Mouse (Mus musculus): ENCODE results near the gene Commd7. TPM values are rescaled to one million over a fixed set of nuclear protein-coding genes. Genes with fewer than 3 reads are reported as not detected.
"Not testable (repeated sequence)": the region's sequence is repeated elsewhere in the genome, so short reads cannot be mapped to it uniquely, and the experiment has no call there.

Commd7 gene
- 64.6 and 68.9 TPM in 2 replicates for polyA plus RNA-seq (2014; fragmentation: Nextera tagmentation; extraction: Ambion mirVana)

DNA sequence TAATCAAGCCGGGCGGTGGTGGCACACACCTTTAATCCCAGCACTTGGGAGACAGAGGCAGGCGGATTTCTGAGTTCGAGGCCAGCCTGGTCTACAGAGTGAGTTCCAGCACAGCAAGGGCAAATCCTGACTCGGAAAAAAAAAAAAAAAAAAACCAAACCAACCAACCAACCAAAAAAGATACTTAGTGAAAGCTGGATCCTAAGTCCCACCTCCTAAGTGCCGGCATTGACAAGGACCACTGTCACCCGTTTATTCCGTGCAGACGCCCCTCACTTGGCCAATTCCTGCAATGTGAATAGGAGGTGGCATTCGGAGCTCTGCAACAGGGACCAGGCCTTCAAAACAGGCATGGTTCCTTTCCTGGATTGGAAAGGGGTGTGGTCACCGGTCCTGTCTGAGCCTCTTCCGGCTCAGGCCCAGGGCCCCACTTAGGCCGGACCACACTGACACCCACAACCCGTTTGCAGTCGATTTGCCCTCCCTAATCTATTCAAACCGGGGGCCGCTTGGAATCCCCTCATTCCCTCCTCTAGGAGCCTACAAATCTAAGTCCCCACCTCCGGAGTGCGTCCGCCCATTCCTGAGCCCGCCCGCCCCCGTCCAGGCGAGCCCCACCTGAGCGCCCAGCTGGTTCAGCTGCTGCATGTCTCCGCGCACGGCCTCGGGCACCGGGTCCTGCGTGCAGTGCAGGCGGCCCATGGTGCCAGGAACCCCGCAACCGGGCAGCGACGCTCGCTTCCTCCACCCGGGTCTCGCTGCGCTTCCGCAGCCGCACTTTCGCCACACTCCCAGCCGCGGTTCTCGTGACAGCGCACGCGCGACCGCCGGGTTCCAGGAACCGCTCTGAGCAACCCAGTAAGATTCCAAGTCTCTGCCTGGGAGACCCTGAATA lies at the start of gene Commd7:
Commd7 (minus strand) TSS at position 806 of the 895 bp plus-strand sequence.
- Histone ChIP-seq H3K27ac (ENCODE audit: low read depth, low read length) (peak within 1 kb of the TSS; percentile 83), H3K27me3 (ENCODE audit: control insufficient read depth, insufficient read depth, low read length) (no peaks in the 10 kb centered on the region), H3K9me3 (ENCODE audit: control insufficient read depth, low read length) (no peaks in the 10 kb centered on the region), H3K36me3 (ENCODE audit: control insufficient read depth, insufficient read depth, low read length) (no peaks in the 10 kb centered on the region), H3K4me3 (ENCODE audit: low read depth, low read length) (peak within 1 kb of the TSS; percentile 84), H3K4me1 (ENCODE audit: control insufficient read depth, insufficient read depth, low read length) (no peaks in the 10 kb centered on the region), H3K4me2 (ENCODE audit: low read depth) (peak within 1 kb of the TSS; percentile 67), H3K9ac (ENCODE audit: low read length) (peak within 1 kb of the TSS; percentile 90)
- ATAC-seq (ENCODE audit: insufficient read depth, low FRiP score, low TSS enrichment) (peak; percentile 89), DNase-seq (ENCODE audit: low spot score) (peak; percentile 89)
- 6% methylated on average over 53 of the region's 53 CpGs for WGBS

DNA sequence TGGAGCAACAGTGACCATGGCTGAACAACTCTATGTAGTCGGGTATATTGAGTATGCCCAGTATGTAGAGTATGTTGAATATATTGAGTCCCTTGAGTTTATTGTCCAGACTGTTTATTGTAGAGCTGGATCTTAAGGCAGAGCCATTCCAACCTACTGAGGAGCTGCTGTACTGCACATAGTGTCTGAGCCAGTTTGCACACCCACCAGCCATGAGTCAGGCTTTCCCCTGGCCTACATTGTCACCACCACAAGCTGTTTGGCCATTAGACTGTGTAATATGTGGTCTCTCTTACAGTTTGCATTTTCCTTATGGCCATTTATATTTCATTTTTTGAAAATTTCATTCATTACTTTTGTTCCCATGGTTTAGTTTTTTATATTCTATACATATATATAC lies 47.4 kb upstream of the Commd7 start:
- no peak for ATAC-seq (ENCODE audit: insufficient read depth, low FRiP score, low TSS enrichment)
- H3K36me3 ChIP-seq (ENCODE audit: control insufficient read depth, insufficient read depth, low read length): no peaks in the 10 kb centered on the region

DNA sequence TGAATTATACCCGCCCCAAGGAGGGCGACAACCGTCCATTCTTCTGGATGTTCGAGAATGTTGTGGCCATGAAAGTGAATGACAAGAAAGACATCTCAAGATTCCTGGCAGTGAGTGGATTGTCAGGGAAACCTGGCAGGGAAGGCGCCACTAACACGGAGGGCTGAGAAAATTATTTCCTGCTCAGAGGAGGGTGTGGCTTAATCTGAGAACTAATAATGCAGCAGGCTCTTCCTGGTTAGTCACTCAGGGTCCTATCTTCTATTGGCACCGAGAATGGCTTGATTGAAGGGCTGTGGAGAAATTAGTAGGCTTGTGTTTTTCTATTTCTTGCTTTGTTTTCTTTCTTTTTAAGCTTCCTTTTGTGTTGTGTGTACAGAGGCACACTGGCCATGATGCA lies 45.0 kb upstream of the Commd7 start:
- Histone ChIP-seq H3K36me3 (ENCODE audit: control insufficient read depth, insufficient read depth, low read length) (no peaks in the 10 kb centered on the region), H3K9ac (ENCODE audit: low read length) (no peak overlapping the region), H3K4me2 (ENCODE audit: low read depth) (no peak overlapping the region), H3K27ac (ENCODE audit: low read depth, low read length) (no peak overlapping the region), H3K4me3 (ENCODE audit: low read depth, low read length) (no peak overlapping the region), H3K9me3 (ENCODE audit: control insufficient read depth, low read length) (no peaks in the 10 kb centered on the region), H3K4me1 (ENCODE audit: control insufficient read depth, insufficient read depth, low read length) (no peaks in the 10 kb centered on the region), H3K27me3 (ENCODE audit: control insufficient read depth, insufficient read depth, low read length) (no peaks in the 10 kb centered on the region)
- 92% methylated on average over 7 of the region's 7 CpGs for WGBS
- no peak for DNase-seq (ENCODE audit: low spot score)
- ATAC-seq (ENCODE audit: insufficient read depth, low FRiP score, low TSS enrichment): no peak

More for the DNA sequence above, 47.4 kb upstream of the Commd7 start:
- no peak overlapping the region for H3K4me2 ChIP-seq (ENCODE audit: low read depth)
- H3K4me1 ChIP-seq (ENCODE audit: control insufficient read depth, insufficient read depth, low read length): no peaks in the 10 kb centered on the region
- H3K9ac ChIP-seq (ENCODE audit: low read length): no peak overlapping the region
- no peak for DNase-seq (ENCODE audit: low spot score)
- no peak overlapping the region for H3K4me3 ChIP-seq (ENCODE audit: low read depth, low read length)
- H3K27me3 ChIP-seq (ENCODE audit: control insufficient read depth, insufficient read depth, low read length): no peaks in the 10 kb centered on the region
- no peak overlapping the region for H3K27ac ChIP-seq (ENCODE audit: low read depth, low read length)
- 89% methylated on average over 1 of the region's 1 CpGs for WGBS
- no peaks in the 10 kb centered on the region for H3K9me3 ChIP-seq (ENCODE audit: control insufficient read depth, low read length)

DNA sequence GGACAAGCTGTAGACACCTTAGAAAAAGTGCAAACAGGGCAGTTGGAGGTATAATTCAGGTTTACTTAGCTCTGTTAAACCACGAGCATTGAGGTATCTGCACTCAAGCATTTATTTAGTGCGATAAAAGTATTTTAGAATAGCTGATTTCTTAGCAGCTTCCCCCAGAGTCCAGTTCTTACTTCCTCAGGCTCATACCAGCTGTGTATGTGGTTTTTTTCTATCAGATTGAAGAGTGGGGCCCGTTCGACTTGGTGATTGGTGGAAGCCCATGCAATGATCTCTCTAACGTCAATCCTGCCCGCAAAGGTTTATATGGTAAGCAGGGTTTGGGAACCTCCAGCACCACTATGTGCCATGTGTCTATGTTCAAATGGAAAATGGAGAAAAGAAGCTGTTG lies 44.4 kb upstream of the Commd7 start:
- Histone ChIP-seq H3K36me3 (ENCODE audit: control insufficient read depth, insufficient read depth, low read length) (no peaks in the 10 kb centered on the region), H3K4me2 (ENCODE audit: low read depth) (no peak overlapping the region), H3K27me3 (ENCODE audit: control insufficient read depth, insufficient read depth, low read length) (no peaks in the 10 kb centered on the region), H3K4me1 (ENCODE audit: control insufficient read depth, insufficient read depth, low read length) (no peaks in the 10 kb centered on the region), H3K9ac (ENCODE audit: low read length) (no peak overlapping the region), H3K4me3 (ENCODE audit: low read depth, low read length) (no peak overlapping the region), H3K9me3 (ENCODE audit: control insufficient read depth, low read length) (no peaks in the 10 kb centered on the region), H3K27ac (ENCODE audit: low read depth, low read length) (no peak overlapping the region)
- DNase-seq (ENCODE audit: low spot score): no peak
- ATAC-seq (ENCODE audit: insufficient read depth, low FRiP score, low TSS enrichment): no peak
- 90% methylated on average over 6 of the region's 6 CpGs for WGBS

DNA sequence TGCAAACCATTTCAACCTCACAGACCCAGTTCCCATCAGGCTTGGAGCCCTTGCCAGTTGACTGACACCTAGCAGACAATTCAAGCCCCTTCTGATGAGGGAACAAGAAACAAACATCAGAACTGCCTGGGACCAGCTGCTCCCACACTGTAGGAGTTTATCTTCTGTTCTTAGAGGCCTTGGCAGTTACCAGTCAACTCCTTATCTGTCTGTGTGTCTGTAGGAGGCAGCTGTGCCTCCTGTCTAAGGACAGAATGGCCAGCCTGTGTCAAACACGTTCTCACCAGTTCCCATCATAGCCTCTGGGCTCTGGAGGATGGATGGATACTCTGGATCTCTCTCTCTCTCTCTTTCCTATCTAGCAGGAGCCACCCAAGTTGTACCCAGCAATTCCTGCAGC lies 42.8 kb upstream of the Commd7 start:
- not testable (repeated sequence) for DNase-seq (ENCODE audit: low spot score); ATAC-seq (ENCODE audit: insufficient read depth, low FRiP score, low TSS enrichment); H3K9ac ChIP-seq (ENCODE audit: low read length); H3K9me3 ChIP-seq (ENCODE audit: control insufficient read depth, low read length); H3K27ac ChIP-seq (ENCODE audit: low read depth, low read length); H3K36me3 ChIP-seq (ENCODE audit: control insufficient read depth, insufficient read depth, low read length); H3K4me1 ChIP-seq (ENCODE audit: control insufficient read depth, insufficient read depth, low read length); H3K4me2 ChIP-seq (ENCODE audit: low read depth); H3K27me3 ChIP-seq (ENCODE audit: control insufficient read depth, insufficient read depth, low read length); H3K4me3 ChIP-seq (ENCODE audit: low read depth, low read length)
- 100% methylated on average over 1 of the region's 1 CpGs for WGBS

DNA sequence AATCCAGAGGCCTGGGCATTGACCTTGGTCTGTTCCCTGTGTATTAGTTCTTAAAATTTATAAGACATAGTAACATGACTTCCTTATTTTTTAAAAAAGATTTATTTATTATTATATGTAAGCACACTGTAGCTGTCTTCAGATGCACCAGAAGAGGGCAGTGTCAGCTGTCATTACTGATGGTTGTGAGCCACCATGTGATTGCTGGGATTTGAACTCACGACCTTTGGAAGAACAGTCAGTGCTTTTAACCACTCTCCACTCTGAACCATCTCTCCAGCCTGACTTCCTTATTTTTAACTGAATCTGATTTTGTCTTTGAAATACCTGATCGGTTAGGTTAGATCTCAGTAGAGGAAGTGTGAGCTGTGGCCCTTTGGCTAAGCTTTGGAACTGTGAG lies 40.0 kb upstream of the Commd7 start:
- ATAC-seq (ENCODE audit: insufficient read depth, low FRiP score, low TSS enrichment) (no peak), DNase-seq (ENCODE audit: low spot score) (no peak)
- H3K27me3 ChIP-seq (ENCODE audit: control insufficient read depth, insufficient read depth, low read length): no peaks in the 10 kb centered on the region
- H3K9me3 ChIP-seq (ENCODE audit: control insufficient read depth, low read length): no peaks in the 10 kb centered on the region
- no peak overlapping the region for H3K27ac ChIP-seq (ENCODE audit: low read depth, low read length)
- no peak overlapping the region for H3K4me2 ChIP-seq (ENCODE audit: low read depth)
- no peak overlapping the region for H3K9ac ChIP-seq (ENCODE audit: low read length)
- 90% methylated on average over 2 of the region's 2 CpGs for WGBS
- H3K36me3 ChIP-seq (ENCODE audit: control insufficient read depth, insufficient read depth, low read length): no peaks in the 10 kb centered on the region
- H3K4me1 ChIP-seq (ENCODE audit: control insufficient read depth, insufficient read depth, low read length): no peaks in the 10 kb centered on the region
- no peak overlapping the region for H3K4me3 ChIP-seq (ENCODE audit: low read depth, low read length)

DNA sequence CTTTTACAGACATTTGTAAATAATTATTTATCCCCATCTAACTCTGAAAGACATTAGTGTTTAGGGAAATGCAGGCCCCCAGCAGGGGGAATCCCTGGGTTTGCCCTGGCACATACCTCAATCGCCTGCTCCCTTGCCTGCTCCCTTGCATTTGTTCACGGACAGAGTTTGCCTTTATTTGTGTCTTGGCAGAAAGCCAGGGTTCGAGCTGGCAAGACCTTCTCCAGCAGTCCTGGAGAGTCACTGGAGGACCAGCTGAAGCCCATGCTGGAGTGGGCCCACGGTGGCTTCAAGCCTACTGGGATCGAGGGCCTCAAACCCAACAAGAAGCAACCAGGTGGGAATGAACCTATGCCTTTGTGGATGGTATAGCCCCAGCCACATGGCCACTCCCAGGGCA lies 37.5 kb upstream of the Commd7 start:
- no peak for ATAC-seq (ENCODE audit: insufficient read depth, low FRiP score, low TSS enrichment)
- 81% methylated on average over 5 of the region's 5 CpGs for WGBS
- Histone ChIP-seq H3K27me3 (ENCODE audit: control insufficient read depth, insufficient read depth, low read length) (no peaks in the 10 kb centered on the region), H3K9me3 (ENCODE audit: control insufficient read depth, low read length) (no peaks in the 10 kb centered on the region), H3K36me3 (ENCODE audit: control insufficient read depth, insufficient read depth, low read length) (peaks cover 2% of the 10 kb centered on the region; the same call in 1 of the 2 replicates), H3K27ac (ENCODE audit: low read depth, low read length) (no peak overlapping the region), H3K4me1 (ENCODE audit: control insufficient read depth, insufficient read depth, low read length) (no peaks in the 10 kb centered on the region), H3K4me2 (ENCODE audit: low read depth) (no peak overlapping the region), H3K4me3 (ENCODE audit: low read depth, low read length) (no peak overlapping the region), H3K9ac (ENCODE audit: low read length) (no peak overlapping the region)
- DNase-seq (ENCODE audit: low spot score): no peak

DNA sequence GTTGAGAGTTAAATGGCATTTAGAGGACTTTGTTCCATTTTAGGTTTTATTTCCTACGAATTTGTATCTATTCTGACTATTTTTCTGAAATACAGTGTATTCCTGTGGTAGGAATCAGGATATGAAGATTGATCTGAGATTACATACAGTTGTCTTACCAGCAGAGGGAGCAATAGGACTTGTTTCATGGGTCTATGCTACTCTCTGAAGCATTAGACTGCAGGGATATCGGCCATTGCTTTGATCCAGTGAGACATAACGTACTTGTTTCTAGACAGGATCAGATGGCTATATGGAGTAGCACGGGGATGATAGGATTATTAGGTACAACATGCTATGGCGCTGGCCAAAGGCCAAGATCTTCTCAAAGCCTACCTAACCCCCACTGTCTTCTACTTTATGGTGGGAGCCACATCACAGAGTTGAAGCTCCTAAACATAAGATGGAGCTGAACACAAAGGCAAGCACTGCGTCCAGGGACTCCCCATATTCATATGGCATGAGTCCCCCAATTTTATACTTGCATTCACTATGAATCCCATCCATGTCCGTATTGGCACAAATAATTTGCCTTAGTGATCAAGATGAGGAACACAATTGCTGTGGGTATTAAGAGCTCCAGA lies 36.3 kb upstream of the Commd7 start:
- Histone ChIP-seq H3K36me3 (ENCODE audit: control insufficient read depth, insufficient read depth, low read length) (peaks cover 2% of the 10 kb centered on the region; the same call in 1 of the 2 replicates), H3K4me1 (ENCODE audit: control insufficient read depth, insufficient read depth, low read length) (no peaks in the 10 kb centered on the region), H3K9me3 (ENCODE audit: control insufficient read depth, low read length) (no peaks in the 10 kb centered on the region), H3K4me2 (ENCODE audit: low read depth) (no peak overlapping the region), H3K27ac (ENCODE audit: low read depth, low read length) (no peak overlapping the region), H3K27me3 (ENCODE audit: control insufficient read depth, insufficient read depth, low read length) (no peaks in the 10 kb centered on the region), H3K4me3 (ENCODE audit: low read depth, low read length) (no peak overlapping the region), H3K9ac (ENCODE audit: low read length) (no peak overlapping the region)
- DNase-seq (ENCODE audit: low spot score) (peak; percentile 19), ATAC-seq (ENCODE audit: insufficient read depth, low FRiP score, low TSS enrichment) (no peak)
- 76% methylated on average over 7 of the region's 7 CpGs for WGBS

DNA sequence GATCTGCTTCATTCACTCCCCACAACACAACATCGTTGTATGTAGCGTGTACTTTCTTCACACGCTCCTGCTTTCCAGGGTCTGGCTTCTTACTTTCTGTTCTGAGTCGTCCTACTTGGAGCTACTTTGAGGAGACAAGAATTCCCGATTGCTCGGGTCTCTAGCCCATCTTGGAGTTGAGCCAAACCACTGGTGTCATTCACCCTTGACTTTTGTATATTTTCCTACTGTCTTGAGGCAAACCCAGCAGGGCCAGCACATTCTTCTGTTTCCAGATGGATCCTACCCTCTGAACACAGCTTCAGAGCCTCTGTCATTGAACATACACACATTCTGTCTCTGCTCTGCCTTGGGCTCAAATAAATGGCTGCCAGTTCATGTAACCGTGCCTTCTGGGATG lies 32.8 kb upstream of the Commd7 start:
- no peak for DNase-seq (ENCODE audit: low spot score)
- Histone ChIP-seq H3K9ac (ENCODE audit: low read length) (no peak overlapping the region), H3K36me3 (ENCODE audit: control insufficient read depth, insufficient read depth, low read length) (peaks cover 2% of the 10 kb centered on the region; the same call in 1 of the 2 replicates), H3K27me3 (ENCODE audit: control insufficient read depth, insufficient read depth, low read length) (no peaks in the 10 kb centered on the region), H3K4me3 (ENCODE audit: low read depth, low read length) (no peak overlapping the region), H3K9me3 (ENCODE audit: control insufficient read depth, low read length) (no peaks in the 10 kb centered on the region), H3K4me2 (ENCODE audit: low read depth) (no peak overlapping the region), H3K4me1 (ENCODE audit: control insufficient read depth, insufficient read depth, low read length) (no peaks in the 10 kb centered on the region), H3K27ac (ENCODE audit: low read depth, low read length) (no peak overlapping the region)
- ATAC-seq (ENCODE audit: insufficient read depth, low FRiP score, low TSS enrichment): no peak
- 85% methylated on average over 7 of the region's 7 CpGs for WGBS
